Mouse (Mus musculus): ENCODE results near the gene Dmwd.
"Not testable (repeated sequence)": the region's sequence is repeated elsewhere in the genome, so short reads cannot be mapped to it uniquely, and the experiment has no call there.

Gene Dmwd

GRCm38 (mm10) chr7:19069500-19069899 is 6.5 kb upstream of the Dmwd start:
- in situ Hi-C loops (cut with MseI, MboI) = loop anchor here in 1 of 2 experiments (5.0 kb wide), 1 partner anchor 43 kb away; no protein-coding TSS in a partner anchor

GRCm38 (mm10) chr7:19071024-19071423 is 5.0 kb upstream of the Dmwd start:
- in situ Hi-C loops (cut with MseI, MboI) = not testable (repeated sequence)

GRCm38 (mm10) chr7:19073504-19073903 is 2.5 kb upstream of the Dmwd start:
- in situ Hi-C loops (cut with MseI, MboI) = no loop called here

GRCm38 (mm10) chr7:19074494-19074893 is 1.5 kb upstream of the Dmwd start:
- in situ Hi-C loops (cut with MseI, MboI) = no loop called here

GRCm38 (mm10) chr7:19075231-19075630 is 796 bp upstream of the Dmwd start:
- in situ Hi-C loops (cut with MseI, MboI) = no loop called here

- in situ Hi-C loops (cut with MseI, MboI) = no loop called here
These were observed 562 bp downstream of the Dmwd start for GRCm38 (mm10) chr7:19076586-19076991.

- in situ Hi-C loops (cut with MseI, MboI) = no loop called here
These were observed 1.7 kb downstream of the Dmwd start for GRCm38 (mm10) chr7:19077761-19078160.

- in situ Hi-C loops (cut with MseI, MboI) = no loop called here
These were observed 2.7 kb downstream of the Dmwd start for GRCm38 (mm10) chr7:19078732-19079131.

GRCm38 (mm10) chr7:19080451-19080950 is 4.5 kb downstream of the Dmwd start:
- in situ Hi-C loops (cut with MseI, MboI) = no loop called here

- in situ Hi-C loops (cut with MseI, MboI) = no loop called here
These were observed 6.1 kb downstream of the Dmwd start for GRCm38 (mm10) chr7:19082171-19082570.

GRCm38 (mm10) chr7:19083096-19083495 is 7.1 kb downstream of the Dmwd start:
- in situ Hi-C loops (cut with MseI, MboI) = no loop called here

GRCm38 (mm10) chr7:19083701-19084100 is 7.7 kb downstream of the Dmwd start, which contains the start of gene Dmpk:
Dmpk (plus strand) TSS chr7:19083849.
- in situ Hi-C loops (cut with MseI, MboI) = no loop called here

GRCm38 (mm10) chr7:19084277-19084771 is 8.3 kb downstream of the Dmwd start:
- in situ Hi-C loops (cut with MseI, MboI) = no loop called here

- in situ Hi-C loops (cut with MseI, MboI) = no loop called here
These were observed 9.0 kb downstream of the Dmwd start for GRCm38 (mm10) chr7:19084921-19085473.

- in situ Hi-C loops (cut with MseI, MboI) = no loop called here
These were observed 9.5 kb downstream of the Dmwd start for GRCm38 (mm10) chr7:19085495-19085894.

- in situ Hi-C loops (cut with MseI, MboI) = no loop called here
These were observed 10.0 kb downstream of the Dmwd start for GRCm38 (mm10) chr7:19086042-19086441.

GRCm38 (mm10) chr7:19086760-19087159 is 10.7 kb downstream of the Dmwd start:
- in situ Hi-C loops (cut with MseI, MboI) = no loop called here

GRCm38 (mm10) chr7:19088813-19089212 is 12.8 kb downstream of the Dmwd start:
- in situ Hi-C loops (cut with MseI, MboI) = no loop called here

GRCm38 (mm10) chr7:19091913-19092312 is 15.9 kb downstream of the Dmwd start:
- in situ Hi-C loops (cut with MseI, MboI) = no loop called here

GRCm38 (mm10) chr7:19092381-19093173 is 16.6 kb downstream of the Dmwd start:
- in situ Hi-C loops (cut with MseI, MboI) = no loop called here

- in situ Hi-C loops (cut with MseI, MboI) = no loop called here
These were observed 17.1 kb downstream of the Dmwd start for GRCm38 (mm10) chr7:19093174-19093521.

GRCm38 (mm10) chr7:19093537-19094385 is 17.7 kb downstream of the Dmwd start:
- in situ Hi-C loops (cut with MseI, MboI) = no loop called here

Data from mouse trophoblast stem cell (cell line).